Mouse (Mus musculus) olfactory bulb, adult 2 months (tissue): ENCODE measurements around the gene Gm12216.

Source experiments
- CTCF ChIP-seq: fragments of 200-500 bp; IDR thresholded peaks from 2 replicates; pipeline ENCODE4 v1.5.1; 2012; ENCODE audit warnings: low read depth, mild to moderate bottlenecking, low read length, moderate library complexity; ENCODE audit not compliant: insufficient read depth
- POLR2A ChIP-seq: fragments of 200-500 bp; IDR thresholded peaks from 2 replicates; pipeline ENCODE4 v1.6.1; 2012; ENCODE audit warnings: mild to moderate bottlenecking, low read depth, low read length, moderate library complexity; ENCODE audit not compliant: insufficient read depth

- no peak for TF ChIP-seq CTCF
- no peak for TF ChIP-seq POLR2A
These were observed 97.8 kb downstream of the Gm12216 start for GRCm38 (mm10) chr11:53761284-53761683.
